Mouse (Mus musculus) 416B (cell line): ENCODE measurements at regions not wholly inside any gene's neighbourhood (a gene's known extent, or its start where the extent isn't known, plus 50 kb on each side); places are given as distances from the start of the nearest gene placed in this dataset.

Source experiments
- DNase-seq: peaks from one replicate; pipeline ENCODE4 v3.0.0; 2011; ENCODE audit warnings: low read depth

- peak; percentile 52 for DNase-seq
These were observed 50.6 kb upstream of the Larp1 start for GRCm38 (mm10) chr11:57958233-57958632.

GRCm38 (mm10) chr11:57956909-57957308 lies 52.0 kb upstream of the Larp1 start:
- DNase-seq, result no peak

- no peak for DNase-seq
These were observed 52.8 kb upstream of the Larp1 start for GRCm38 (mm10) chr11:57956076-57956475.

GRCm38 (mm10) chr11:57955476-57955875 lies 53.4 kb upstream of the Larp1 start:
- DNase-seq, result no peak

GRCm38 (mm10) chr11:57954510-57955184 lies 54.2 kb upstream of the Larp1 start:
- peak; percentile 52 for DNase-seq

- no peak for DNase-seq
These were observed 55.2 kb upstream of the Larp1 start for GRCm38 (mm10) chr11:57953694-57954093.

- no peak for DNase-seq
These were observed 56.2 kb upstream of the Larp1 start for GRCm38 (mm10) chr11:57952619-57953018.

GRCm38 (mm10) chr11:57951541-57952326 lies 57.1 kb upstream of the Larp1 start:
- DNase-seq, result no peak

GRCm38 (mm10) chr11:57950989-57951388 lies 57.9 kb upstream of the Larp1 start:
- DNase-seq, result peak; percentile 80

- no peak for DNase-seq
These were observed 59.8 kb upstream of the Larp1 start for GRCm38 (mm10) chr11:57949067-57949466.

GRCm38 (mm10) chr11:57947347-57947746 lies 61.5 kb upstream of the Larp1 start:
- peak; percentile 70 for DNase-seq

GRCm38 (mm10) chr11:57934391-57934850 lies 74.4 kb upstream of the Larp1 start:
- peak; percentile 71 for DNase-seq

GRCm38 (mm10) chr11:57933065-57933464 lies 75.8 kb upstream of the Larp1 start:
- DNase-seq, result no peak

- no peak for DNase-seq
These were observed 79.4 kb upstream of the Larp1 start for GRCm38 (mm10) chr11:57929506-57929905.

- peak; percentile 60 for DNase-seq
These were observed 87.6 kb upstream of the Hand1 start for GRCm38 (mm10) chr11:57920263-57920662.

- no peak for DNase-seq
These were observed 85.9 kb upstream of the Hand1 start for GRCm38 (mm10) chr11:57918447-57919059.

GRCm38 (mm10) chr11:57917974-57918373 lies 85.4 kb upstream of the Hand1 start:
- DNase-seq, result peak; percentile 76

GRCm38 (mm10) chr11:57916016-57916415 lies 83.4 kb upstream of the Hand1 start:
- DNase-seq, result peak; percentile 36

GRCm38 (mm10) chr11:57913801-57914560 lies 81.4 kb upstream of the Hand1 start:
- DNase-seq, result peak; percentile 43

GRCm38 (mm10) chr11:57913020-57913699 lies 80.5 kb upstream of the Hand1 start:
- DNase-seq, result no peak

GRCm38 (mm10) chr11:57911698-57912283 lies 79.2 kb upstream of the Hand1 start:
- DNase-seq, result peak; percentile 95
